Mouse (Mus musculus) liver, postnatal 0 days (tissue): Measurements from ENCODE around the gene Clock.

Experiments
- CTCF ChIP-seq: sonication (generic); IDR thresholded peaks from 2 replicates; pipeline ENCODE4 v1.5.1; 2016; ENCODE audit warnings: antibody characterized with exemption, low read depth
- EP300 ChIP-seq: IDR thresholded peaks from 2 replicates; pipeline ENCODE4 v1.6.1; 2016; ENCODE audit warnings: antibody characterized with exemption, low read depth, mild to moderate bottlenecking

- no peak for TF ChIP-seq CTCF
- TF ChIP-seq EP300 = no peak
Measured at GRCm38 (mm10) chr5:76327296-76327695, 22.7 kb upstream of the Clock start.
